Mouse (Mus musculus) G1E (cell line): Measurements from ENCODE around the gene Morc2a. TPM values are rescaled to one million over a fixed set of nuclear protein-coding genes. Genes with fewer than 3 reads are reported as not detected.
"Not testable (repeated sequence)": the region's sequence is repeated elsewhere in the genome, so short reads cannot be mapped to it uniquely, and the experiment has no call there.

ENCODE experiments used
- ATAC-seq: 2 replicates; pipeline ENCODE4 v1.8.0; 2016; ENCODE audit warnings: mild to moderate bottlenecking; ENCODE audit not compliant: insufficient number of reproducible peaks, poor library complexity, low FRiP score, severe bottlenecking; ENCODE audit errors: extremely low read depth
- DNase-seq: peaks from one replicate; pipeline ENCODE4 v3.0.0; 2012; ENCODE audit warnings: low spot score
- H3K27me3 ChIP-seq: 2 replicates; pipeline ENCODE4 v1.6.1; 2012; ENCODE audit warnings: mild to moderate bottlenecking, low read length, inconsistent platforms; ENCODE audit not compliant: insufficient read depth
- H3K36me3 ChIP-seq: replicated peaks from 2 replicates; pipeline ENCODE3; 2012; ENCODE audit warnings: mild to moderate bottlenecking, inconsistent platforms
- H3K4me1 ChIP-seq: 2 replicates; pipeline ENCODE4 v1.6.1; 2012; ENCODE audit warnings: low read depth, low read length, inconsistent platforms, mixed read lengths; ENCODE audit not compliant: insufficient read depth
- H3K4me3 ChIP-seq: 2 replicates; pipeline ENCODE4 v1.5.1; 2012; ENCODE audit warnings: low read depth, mild to moderate bottlenecking, inconsistent platforms, low read length, moderate library complexity, mixed read lengths
- H3K9me3 ChIP-seq: replicated peaks from 2 replicates; pipeline ENCODE4 v1.6.1; 2012; ENCODE audit warnings: inconsistent platforms
- CTCF ChIP-seq: IDR thresholded peaks from 2 replicates; pipeline ENCODE4 v1.5.1; 2012; ENCODE audit warnings: low read depth, low read length, inconsistent platforms, mixed read lengths
- GATA1 ChIP-seq: IDR thresholded peaks from 2 replicates; pipeline ENCODE4 v1.6.1; 2012; ENCODE audit warnings: borderline replicate concordance, low read length, inconsistent platforms, mixed read lengths
- GATA2 ChIP-seq: IDR thresholded peaks from 2 replicates; pipeline ENCODE4 v1.6.1; 2012; ENCODE audit warnings: low read depth, low read length, inconsistent platforms, borderline replicate concordance
- POLR2AphosphoS5 ChIP-seq: IDR thresholded peaks from 2 replicates; pipeline ENCODE4 v1.6.1; 2012; ENCODE audit warnings: low read depth, low read length, inconsistent platforms; ENCODE audit not compliant: insufficient replicate concordance
- TAL1 ChIP-seq: conservative IDR thresholded peaks from 2 replicates; pipeline ENCODE4 v1.6.1; 2012; ENCODE audit warnings: low read depth, low read length, inconsistent platforms, mixed read lengths
- polyA plus RNA-seq: library from polyadenylated mRNA; stranded (reverse); fragments of >175 nt; gene quantifications from 2 replicates; pipeline ENCODE4 v1.2.3, GENCODE M21; 2012
- total RNA-seq, 2 experiments: library from RNA; stranded (forward) in 1 of 2; stranded (reverse) in 1 of 2; fragments of 200-1000 nt in 1 of 2; fragments of >200 nt in 1 of 2; fragmentation: Nextera tagmentation in 1 of 2; gene quantifications; 2 replicates each; pipeline ENCODE4 v1.2.3; 2014 to 2017

The Morc2a gene
- total and polyA plus RNA-seq, 3 experiments = 3.1 to 18.5 (median 13.8) TPM

GRCm38 (mm10) chr11:3628999-3629491, 19.9 kb upstream of the Morc2a start:
- no peaks in the 10 kb centered on the region for H3K4me1 ChIP-seq
- no peaks in the 10 kb centered on the region for H3K36me3 ChIP-seq
- TF ChIP-seq TAL1 (no peak), POLR2AphosphoS5 (no peak), CTCF (no peak), GATA1 (no peak), GATA2 (no peak)
- H3K9me3 ChIP-seq = peaks cover 7% of the 10 kb centered on the region
- ATAC-seq = no peak
- peaks cover 14% of the 10 kb centered on the region for H3K27me3 ChIP-seq
- DNase-seq = no peak
- H3K4me3 ChIP-seq = no peak overlapping the region

- DNase-seq, ATAC-seq, H3K27me3 ChIP-seq, H3K9me3 ChIP-seq, H3K36me3 ChIP-seq, H3K4me3 ChIP-seq, H3K4me1 ChIP-seq: not testable (repeated sequence)
These were observed 15.7 kb upstream of the Morc2a start for GRCm38 (mm10) chr11:3633269-3633668.

DNA sequence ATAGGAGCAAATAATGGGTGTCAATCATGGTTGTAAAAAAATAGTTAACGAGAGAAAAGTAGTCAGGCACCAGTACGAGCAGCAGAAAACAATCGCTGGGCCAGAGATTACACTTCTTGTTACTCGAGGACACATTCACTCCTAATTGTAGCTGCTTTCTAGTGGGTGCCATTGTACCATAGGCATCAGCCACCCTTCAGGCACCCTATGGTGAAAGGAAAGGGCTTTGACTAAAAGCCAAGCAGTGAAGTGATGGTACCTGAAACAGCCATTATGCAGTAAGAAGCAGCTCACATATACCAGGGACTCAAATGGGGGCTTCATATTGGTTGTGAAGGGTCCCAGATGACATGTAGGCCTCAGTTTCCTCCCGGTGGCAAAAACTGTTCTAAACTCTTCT, 1.3 kb upstream of the Morc2a start:
- H3K36me3 ChIP-seq = peaks cover 33% of the 10 kb centered on the region
- no peak for ATAC-seq
- no peak for TF ChIP-seq POLR2AphosphoS5
- no peak for TF ChIP-seq GATA2
- TF ChIP-seq CTCF = no peak
- no peak for TF ChIP-seq TAL1
- TF ChIP-seq GATA1 = no peak
- peaks cover 3% of the 10 kb centered on the region; the same call in 1 of the 2 replicates for H3K27me3 ChIP-seq
- H3K9me3 ChIP-seq = peaks cover 20% of the 10 kb centered on the region
- peak; percentile 11 for DNase-seq
- peak overlapping the region; percentile 84 for H3K4me3 ChIP-seq
- H3K4me1 ChIP-seq = peaks cover 16% of the 10 kb centered on the region

- Histone ChIP-seq H3K4me1 (peaks cover 16% of the 10 kb centered on the region), H3K9me3 (peaks cover 20% of the 10 kb centered on the region), H3K4me3 (peak overlapping the region; percentile 84), H3K27me3 (peaks cover 3% of the 10 kb centered on the region; the same call in 1 of the 2 replicates), H3K36me3 (peaks cover 28% of the 10 kb centered on the region)
- ATAC-seq = no peak
- peak; percentile 18 for DNase-seq
- no peak for TF ChIP-seq TAL1
- TF ChIP-seq POLR2AphosphoS5 = no peak
- TF ChIP-seq CTCF = no peak
- TF ChIP-seq GATA2 = no peak
- TF ChIP-seq GATA1 = no peak
These were observed 557 bp upstream of the Morc2a start for GRCm38 (mm10) chr11:3648305-3648963.

DNA sequence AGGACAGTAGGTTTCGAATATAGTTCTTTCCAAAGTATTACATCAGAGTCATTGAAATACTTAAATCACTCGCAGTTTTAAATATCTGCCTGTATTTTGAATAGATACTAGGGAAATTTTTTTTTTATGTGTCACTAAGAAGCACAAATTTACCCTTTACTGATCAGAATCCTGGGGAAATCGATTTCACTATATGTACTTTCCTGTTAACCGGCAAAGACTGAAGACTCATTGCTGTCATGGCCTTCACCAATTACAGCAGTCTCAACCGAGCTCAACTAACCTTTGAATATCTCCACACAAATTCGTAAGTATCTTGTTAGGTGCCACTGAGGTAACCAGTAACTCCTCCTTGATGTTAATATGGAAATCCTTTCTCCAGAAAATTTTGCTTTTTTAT, 1.1 kb downstream of the Morc2a start:
- DNase-seq (no peak), ATAC-seq (no peak)
- H3K27me3 ChIP-seq = peaks cover 3% of the 10 kb centered on the region; the same call in 1 of the 2 replicates
- H3K4me1 ChIP-seq = peaks cover 16% of the 10 kb centered on the region
- H3K4me3 ChIP-seq = no peak overlapping the region
- peaks cover 14% of the 10 kb centered on the region for H3K9me3 ChIP-seq
- TF ChIP-seq CTCF (no peak), GATA1 (no peak), POLR2AphosphoS5 (no peak), GATA2 (no peak), TAL1 (no peak)
- peaks cover 11% of the 10 kb centered on the region for H3K36me3 ChIP-seq

DNA sequence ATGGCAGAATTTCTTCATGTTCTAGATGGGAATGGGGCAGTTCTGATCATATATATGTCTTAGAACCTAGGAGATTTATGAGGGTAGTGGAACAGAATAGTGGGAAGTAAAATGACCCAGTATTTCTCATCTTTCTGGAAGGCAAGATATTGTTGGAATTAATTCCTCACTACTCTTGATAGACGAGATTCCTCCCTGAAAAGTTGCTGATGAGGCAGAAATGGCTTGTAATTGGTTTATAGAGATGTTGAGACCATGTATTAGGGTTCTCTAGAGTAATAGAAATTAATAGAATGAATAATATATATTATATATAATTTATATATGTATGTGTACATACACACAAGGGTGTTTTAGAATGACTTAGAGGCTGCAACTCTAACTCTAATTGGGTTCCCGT, 13.0 kb downstream of the Morc2a start:
- H3K27me3 ChIP-seq = no peaks in the 10 kb centered on the region
- no peak for TF ChIP-seq GATA1
- no peak for TF ChIP-seq CTCF
- TF ChIP-seq TAL1 = no peak
- TF ChIP-seq POLR2AphosphoS5 = no peak
- TF ChIP-seq GATA2 = no peak
- ATAC-seq (no peak), DNase-seq (no peak)
- H3K9me3 ChIP-seq = no peaks in the 10 kb centered on the region
- no peaks in the 10 kb centered on the region for H3K4me1 ChIP-seq
- H3K36me3 ChIP-seq = peaks cover 15% of the 10 kb centered on the region
- no peak overlapping the region for H3K4me3 ChIP-seq

DNA sequence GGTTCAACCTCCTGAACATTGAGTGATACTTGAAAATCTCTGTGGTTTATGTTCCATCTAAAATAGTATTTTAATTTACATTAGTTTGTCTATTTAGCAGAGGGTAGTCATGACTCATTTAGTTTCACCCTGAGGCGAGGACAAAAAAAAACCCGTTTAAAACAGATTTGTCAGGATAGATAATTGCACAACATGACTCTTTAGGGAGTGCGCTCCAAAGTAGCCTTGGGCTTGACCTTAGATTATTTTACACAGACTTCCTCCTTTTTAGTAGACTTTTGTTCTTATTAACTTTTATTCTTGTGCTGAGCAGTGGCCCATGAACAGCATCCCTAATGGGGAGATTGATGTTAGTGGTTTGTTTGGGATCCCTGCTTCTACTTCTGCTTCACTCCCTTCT, 18.5 kb downstream of the Morc2a start:
- no peaks in the 10 kb centered on the region for H3K4me1 ChIP-seq
- H3K36me3 ChIP-seq = peaks cover 24% of the 10 kb centered on the region
- no peaks in the 10 kb centered on the region for H3K9me3 ChIP-seq
- DNase-seq = no peak
- H3K27me3 ChIP-seq = no peaks in the 10 kb centered on the region
- TF ChIP-seq POLR2AphosphoS5 (no peak), GATA1 (no peak), GATA2 (no peak), CTCF (no peak), TAL1 (no peak)
- ATAC-seq = no peak
- no peak overlapping the region for H3K4me3 ChIP-seq
